Mouse (Mus musculus) induced T-regulatory cell, adult 2 months (primary cell): Measurements from ENCODE around the gene Gm49354.

Experiments used
- DNase-seq: peaks from one replicate; pipeline ENCODE4 v3.0.0-alpha.2; 2012; ENCODE audit warnings: low read depth

Gene Gm49354

DNA sequence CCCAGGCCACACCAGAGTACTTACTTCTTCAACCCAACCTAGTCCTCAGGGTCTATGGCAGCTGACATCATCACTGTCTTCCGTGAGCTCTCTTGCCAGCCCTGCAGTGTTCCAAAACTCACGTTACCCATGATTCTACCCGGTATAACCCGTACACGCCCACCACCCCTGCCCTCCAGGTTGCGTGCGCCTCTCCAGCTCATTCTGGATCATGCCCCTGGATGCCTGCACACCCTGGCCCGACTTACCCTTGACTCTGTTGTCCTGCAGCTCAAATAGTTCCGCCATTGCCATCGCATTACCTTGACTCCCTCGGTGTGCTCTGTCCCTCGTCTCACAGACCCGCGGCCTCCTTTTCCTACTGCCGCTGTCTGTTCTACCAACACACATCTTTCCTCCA is 71.8 kb downstream of the Gm49354 start, which contains the start of gene Spata31d1a:
Spata31d1a (minus strand) TSS at position 101 of the 400 bp plus-strand sequence.
- no peak for DNase-seq
